ENCODE assay signal across 8 mouse cellular contexts in genomic region chr6:146501316-146501865, GRCm38 (mm10). TPM values are rescaled to one million over a fixed set of nuclear protein-coding genes. Genes with fewer than 3 reads are reported as not detected.
DNase-seq lines count a peak whose midpoint lies in the region; ATAC-seq and TF ChIP-seq lines count a peak whose summit lies in the region.

No protein-coding gene starts in this region.

- H3K9ac ChIP-seq in embryonic facial prominence, embryonic 12.5 days = peak overlapping the region; percentile 55
- H3K9ac ChIP-seq in neural tube, embryonic 14.5 days (replicated peaks; ENCODE audit: low read depth, low read length) = peak overlapping the region; percentile 56

- no peaks in the 10 kb centered on the region for H3K36me3 ChIP-seq in embryonic facial prominence, embryonic 12.5 days
- no peaks in the 10 kb centered on the region for H3K36me3 ChIP-seq in heart, embryonic 10.5 days
- H3K36me3 ChIP-seq in neural tube, embryonic 14.5 days (ENCODE audit: control insufficient read depth, insufficient read depth, low read length) = no peaks in the 10 kb centered on the region

- H3K4me1 ChIP-seq in embryonic facial prominence, embryonic 12.5 days = peaks cover 5% of the 10 kb centered on the region; the same call in 1 of the 2 replicates
- H3K4me1 ChIP-seq in heart, embryonic 10.5 days = peaks cover 39% of the 10 kb centered on the region
- peaks cover 3% of the 10 kb centered on the region; the same call in 1 of the 2 replicates for H3K4me1 ChIP-seq in lung, adult 2 months (ENCODE audit: control insufficient read depth, insufficient read depth, low read length)
- H3K4me1 ChIP-seq in neural tube, embryonic 14.5 days (ENCODE audit: control insufficient read depth, insufficient read depth, low read length) = peaks cover 6% of the 10 kb centered on the region

- no peak for TF ChIP-seq CTCF in Patski (IDR thresholded peaks at IDR 0.05)
- no peak for TF ChIP-seq CTCF in lung, adult 2 months (IDR thresholded peaks at IDR 0.05; ENCODE audit: insufficient read depth, low read length)

- no peaks in the 10 kb centered on the region for H3K27me3 ChIP-seq in Patski
- peaks cover 13% of the 10 kb centered on the region; the same call in 1 of the 2 replicates for H3K27me3 ChIP-seq in embryonic facial prominence, embryonic 12.5 days
- H3K27me3 ChIP-seq in heart, embryonic 10.5 days (ENCODE audit: insufficient read depth, poor library complexity, severe bottlenecking) = peaks cover 10% of the 10 kb centered on the region; the same call in 1 of the 2 replicates
- H3K27me3 ChIP-seq in neural tube, embryonic 14.5 days (ENCODE audit: control insufficient read depth, insufficient read depth, low read length) = 0 out of 2 replicates have a peak, but pooled peaks cover 3% of the 10 kb centered on the region

- H3K9me3 ChIP-seq in embryonic facial prominence, embryonic 12.5 days = no peaks in the 10 kb centered on the region
- no peaks in the 10 kb centered on the region for H3K9me3 ChIP-seq in heart, embryonic 10.5 days
- no peaks in the 10 kb centered on the region for H3K9me3 ChIP-seq in neural tube, embryonic 14.5 days (ENCODE audit: control insufficient read depth, low read length)

- peak overlapping the region; percentile 74 for H3K4me3 ChIP-seq in embryonic facial prominence, embryonic 12.5 days
- H3K4me3 ChIP-seq in heart, embryonic 10.5 days = peak overlapping the region; percentile 81
- H3K4me3 ChIP-seq in lung, adult 2 months (replicated peaks; ENCODE audit: extremely low read depth, low read depth, low read length) = peak overlapping the region; percentile 69
- peak overlapping the region; percentile 63 for H3K4me3 ChIP-seq in neural tube, embryonic 14.5 days (ENCODE audit: low read depth, low read length)

- peak; percentile 77; the same call in 1 of the 2 replicates for TF ChIP-seq POLR2A in lung, adult 2 months (IDR thresholded peaks at IDR 0.05; ENCODE audit: borderline replicate concordance, extremely low read depth, low read depth, low read length)

- CTCF ChIA-PET in Patski (lab: Charles Lee) = no interaction called here

- peak overlapping the region; percentile 98 for H3K4me2 ChIP-seq in embryonic facial prominence, embryonic 12.5 days (replicated peaks)
- peak overlapping the region; percentile 100 for H3K4me2 ChIP-seq in neural tube, embryonic 14.5 days (ENCODE audit: low read depth, low read length)

- peak; percentile 70 for ATAC-seq in Patski
- ATAC-seq in embryonic facial prominence, embryonic 12.5 days (ENCODE audit: insufficient number of reproducible peaks, insufficient read depth, low FRiP score, low TSS enrichment) = peak; percentile 78
- peak; percentile 70 for ATAC-seq in neural tube, embryonic 14.5 days (ENCODE audit: low read depth)

- DNase-seq in 416B (ENCODE audit: low read depth) = peak; percentile 84
- DNase-seq in Patski (ENCODE audit: low read depth, low spot score) = no peak
- DNase-seq in heart, embryonic 10.5 days (ENCODE audit: low spot score) = peak; percentile 80
- peak; percentile 42 for DNase-seq in kidney, adult 9 months
- peak; percentile 69 for DNase-seq in lung, adult 2 months
- DNase-seq in thymus, postnatal 0 days (ENCODE audit: low spot score) = peak; percentile 85

- POLR2A ChIA-PET in Patski (lab: Charles Lee) = interaction anchor here (0.7 to 1.1 kb wide), 2 partner anchors 10 to 12 kb away, joined by 3 read pairs; no protein-coding TSS in a partner anchor

- in situ Hi-C loops in Patski (cut with MboI; ENCODE audit: low pct_unique_long_range_greater_than_20kb) = no loop called here

- under 1% methylated on average over 30 of the region's 30 CpGs for WGBS in embryonic facial prominence, embryonic 12.5 days
- WGBS in heart, embryonic 10.5 days = under 1% methylated on average over 30 of the region's 30 CpGs
- WGBS in lung, adult 2 months = under 1% methylated on average over 30 of the region's 30 CpGs
- WGBS in neural tube, embryonic 14.5 days = under 1% methylated on average over 30 of the region's 30 CpGs

- H3K27ac ChIP-seq in embryonic facial prominence, embryonic 12.5 days = 0 out of 2 replicates have a peak overlapping the region, but pooled peaks have one; percentile 36
- peak overlapping the region; percentile 89 for H3K27ac ChIP-seq in heart, embryonic 10.5 days
- 0 out of 2 replicates have a peak overlapping the region, but pooled peaks have one; percentile 16 for H3K27ac ChIP-seq in neural tube, embryonic 14.5 days (ENCODE audit: low read depth, low read length)

RNA-seq across cellular contexts. Expression of gene Itpr2, which starts 0.6 kb away (rescaled TPM):
- 12.7 TPM for polyA plus RNA-seq in Patski (2021)
- 5.9 and 8.4 TPM in 2 replicates for polyA plus RNA-seq in embryonic facial prominence, embryonic 12.5 days (2016; fragmentation: Nextera tagmentation; extraction: Ambion mirVana)
- polyA plus RNA-seq in heart, embryonic 10.5 days (2016; fragmentation: Nextera tagmentation; extraction: Ambion mirVana) = 19.4 and 22.1 TPM in 2 replicates
- 15.3 and 25.5 TPM in 2 replicates for polyA plus RNA-seq in lung, adult 2 months (2012; rRNA removed)
- 6.1 and 10.3 TPM in 2 replicates for polyA plus RNA-seq in neural tube, embryonic 14.5 days (2014; fragmentation: Nextera tagmentation; extraction: Ambion mirVana)
- polyA plus RNA-seq in thymus, postnatal 0 days (2015; fragmentation: Nextera tagmentation; extraction: Ambion mirVana) = 92.8 and 138 TPM in 2 replicates

Comparison
In these comparisons a context has a peak if more than half of its experiments do, and no peak if none do; other contexts are left out.
1. H3K27ac ChIP-seq: peak in every context shown above with its lines; median percentile 89 in heart, embryonic 10.5 days; 36 in embryonic facial prominence, embryonic 12.5 days; 16 in neural tube, embryonic 14.5 days.